Mouse (Mus musculus): Measurements from ENCODE around the gene Rexo5.

GRCm38 (mm10) chr7:119762166-119762697 is 31.6 kb upstream of the Rexo5 start:
- TF ChIP-seq CTCF (IDR thresholded peaks at IDR 0.05; ENCODE audit: low read depth, low read length) (no peak), POLR2AphosphoS5 (IDR thresholded peaks at IDR 0.05; ENCODE audit: insufficient replicate concordance, low read depth, low read length) (no peak), TAL1 (conservative IDR thresholded peaks at IDR 0.05; ENCODE audit: low read depth, low read length) (no peak), GATA1 (IDR thresholded peaks at IDR 0.05; ENCODE audit: borderline replicate concordance, low read length) (no peak)
